Mouse (Mus musculus) CD4-positive, CD25-positive, alpha-beta regulatory T cell, adult 2 months (primary cell): ENCODE measurements at regions not wholly inside any gene's neighbourhood (a gene's known extent, or its start where the extent isn't known, plus 50 kb on each side); places are given as distances from the start of the nearest gene placed in this dataset.

Experiments
- DNase-seq: peaks from one replicate; pipeline ENCODE4 v3.0.0-alpha.2; 2012; ENCODE audit warnings: low read depth, low spot score

DNA sequence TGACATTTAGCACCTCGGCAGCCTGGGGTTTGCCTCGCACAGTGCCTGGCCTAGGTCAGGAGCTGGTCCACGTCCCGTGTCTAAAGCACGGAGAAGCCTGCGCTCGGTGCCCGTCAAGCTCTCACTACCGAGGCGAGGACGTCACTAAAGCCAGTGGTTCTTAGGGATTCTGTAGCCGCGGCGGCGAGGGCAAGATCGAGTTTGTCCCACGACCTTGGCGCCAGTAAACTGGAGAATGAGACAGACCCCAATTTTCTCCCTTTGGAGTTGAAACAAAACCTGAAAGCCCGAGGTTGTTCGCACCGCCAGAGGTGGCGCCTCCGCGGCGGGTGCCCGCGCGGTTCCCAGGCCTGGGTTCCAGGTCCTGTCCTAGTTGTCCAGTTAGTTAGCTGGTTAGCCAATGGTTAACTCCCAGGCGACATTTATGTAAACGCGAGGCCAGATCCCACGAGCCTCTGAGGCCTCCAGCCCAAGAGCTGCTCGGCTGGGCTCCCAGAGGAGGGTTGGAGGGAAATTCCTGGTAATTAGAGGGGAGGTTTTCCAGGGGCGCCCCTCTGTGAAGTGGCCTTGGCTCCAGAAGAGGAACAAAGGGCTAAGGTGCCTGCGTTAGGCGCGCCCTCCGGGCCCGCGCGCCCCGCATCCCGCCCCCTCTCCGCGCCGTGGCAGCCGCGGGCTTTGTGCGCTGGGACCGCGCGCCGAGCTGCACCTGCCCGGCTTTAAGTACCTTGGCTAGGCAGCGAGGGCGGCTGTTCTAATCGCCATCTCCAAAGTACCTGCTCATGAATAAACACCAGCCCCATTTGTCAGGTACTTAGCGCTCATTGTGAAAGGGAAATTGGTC is 74.0 kb downstream of the Rhcg start:
- DNase-seq: no peak

DNA sequence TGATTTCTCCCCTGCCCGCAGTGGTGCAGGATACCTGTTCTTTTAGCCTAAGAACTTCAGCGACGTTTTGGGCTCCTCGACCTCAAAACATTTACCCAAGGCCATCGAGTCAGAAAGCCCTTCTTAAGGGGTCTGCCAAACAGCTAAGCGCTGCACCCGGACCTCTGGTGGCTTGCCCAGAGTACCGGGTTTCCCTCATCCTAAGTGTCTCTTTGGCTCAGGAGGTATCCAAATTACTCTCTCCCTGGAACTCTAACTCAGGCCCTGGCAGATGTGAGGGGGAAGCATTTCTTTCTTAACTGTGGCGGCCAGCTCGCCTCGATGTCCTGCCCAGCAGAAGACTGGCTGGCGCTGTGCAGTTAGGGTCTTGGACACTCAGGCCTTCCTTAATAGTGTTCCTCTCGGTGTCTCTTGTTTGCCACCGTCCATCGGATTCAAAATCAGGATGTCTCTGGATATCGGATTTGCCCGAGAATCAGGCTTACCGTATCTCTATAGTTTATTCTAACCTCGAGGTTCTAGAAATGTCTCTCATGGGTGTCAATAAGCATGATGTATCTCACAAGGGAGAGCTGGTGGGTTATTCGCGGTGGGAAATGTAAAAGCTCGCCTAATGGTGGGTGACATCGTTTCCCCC is 75.0 kb downstream of the Rhcg start:
- no peak for DNase-seq

DNA sequence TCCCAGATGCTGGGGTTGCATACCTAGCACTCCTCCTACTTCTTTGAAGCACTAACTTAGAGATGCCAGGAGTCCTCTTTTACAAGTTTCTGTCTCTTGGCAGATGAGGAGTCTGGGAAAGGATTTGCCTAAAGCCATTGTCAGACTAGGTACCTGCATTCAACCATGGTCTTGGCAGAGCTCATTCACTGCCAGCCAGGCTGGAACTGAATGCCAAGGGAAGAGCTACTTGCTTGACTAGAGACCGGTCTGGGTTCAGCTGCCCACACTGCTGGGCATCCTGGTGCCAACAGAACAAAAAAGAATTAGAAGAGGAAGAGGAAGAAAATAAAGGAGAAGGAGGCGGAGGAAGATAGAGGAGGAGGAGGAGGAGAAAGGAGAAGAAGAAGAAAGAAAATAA is 74.1 kb upstream of the Polg start:
- DNase-seq: no peak

DNA sequence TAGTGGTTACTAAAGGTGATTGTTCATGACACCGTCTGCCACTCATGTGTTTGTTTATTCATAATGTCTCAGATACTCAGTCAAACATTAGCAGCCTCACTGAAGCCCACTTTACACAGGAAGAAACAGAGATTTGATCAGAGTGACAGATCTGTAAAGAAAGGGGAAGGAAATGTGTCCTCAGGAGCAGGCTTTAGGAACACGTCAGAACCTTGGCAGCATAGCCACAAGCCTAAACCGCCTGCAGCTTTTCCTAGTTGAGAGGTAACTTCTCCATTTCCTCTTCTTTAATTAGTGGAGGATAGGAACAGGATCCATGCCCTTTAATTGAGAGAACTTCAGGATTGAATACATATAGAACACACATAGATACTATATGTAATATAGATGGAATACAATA is 73.3 kb upstream of the Polg start:
- DNase-seq: no peak

DNA sequence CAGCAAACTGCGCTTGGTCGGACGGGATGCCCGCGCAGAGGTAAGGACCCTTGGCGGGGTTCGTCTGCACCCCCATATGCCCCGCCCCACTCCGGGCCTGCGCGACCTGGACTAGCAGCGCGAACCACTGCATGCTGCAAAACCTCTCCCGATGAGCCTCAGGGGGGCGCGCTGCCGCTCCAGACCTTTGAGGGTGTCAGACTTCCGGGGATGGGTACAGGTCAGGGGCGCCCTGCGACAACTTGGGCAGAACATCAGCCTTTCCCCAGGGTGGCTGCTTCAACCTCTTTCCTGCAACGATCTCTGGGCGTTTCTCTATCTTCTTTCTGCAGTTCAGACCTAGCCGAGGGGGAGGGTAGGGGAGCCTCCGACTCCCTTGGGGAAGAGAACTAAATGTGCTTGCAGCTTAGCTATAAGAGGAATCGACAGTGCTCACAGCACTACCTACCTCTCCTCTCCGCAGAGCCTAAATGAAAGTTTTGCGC is 70.0 kb upstream of the Polg start:
- DNase-seq: peak; percentile 43

DNA sequence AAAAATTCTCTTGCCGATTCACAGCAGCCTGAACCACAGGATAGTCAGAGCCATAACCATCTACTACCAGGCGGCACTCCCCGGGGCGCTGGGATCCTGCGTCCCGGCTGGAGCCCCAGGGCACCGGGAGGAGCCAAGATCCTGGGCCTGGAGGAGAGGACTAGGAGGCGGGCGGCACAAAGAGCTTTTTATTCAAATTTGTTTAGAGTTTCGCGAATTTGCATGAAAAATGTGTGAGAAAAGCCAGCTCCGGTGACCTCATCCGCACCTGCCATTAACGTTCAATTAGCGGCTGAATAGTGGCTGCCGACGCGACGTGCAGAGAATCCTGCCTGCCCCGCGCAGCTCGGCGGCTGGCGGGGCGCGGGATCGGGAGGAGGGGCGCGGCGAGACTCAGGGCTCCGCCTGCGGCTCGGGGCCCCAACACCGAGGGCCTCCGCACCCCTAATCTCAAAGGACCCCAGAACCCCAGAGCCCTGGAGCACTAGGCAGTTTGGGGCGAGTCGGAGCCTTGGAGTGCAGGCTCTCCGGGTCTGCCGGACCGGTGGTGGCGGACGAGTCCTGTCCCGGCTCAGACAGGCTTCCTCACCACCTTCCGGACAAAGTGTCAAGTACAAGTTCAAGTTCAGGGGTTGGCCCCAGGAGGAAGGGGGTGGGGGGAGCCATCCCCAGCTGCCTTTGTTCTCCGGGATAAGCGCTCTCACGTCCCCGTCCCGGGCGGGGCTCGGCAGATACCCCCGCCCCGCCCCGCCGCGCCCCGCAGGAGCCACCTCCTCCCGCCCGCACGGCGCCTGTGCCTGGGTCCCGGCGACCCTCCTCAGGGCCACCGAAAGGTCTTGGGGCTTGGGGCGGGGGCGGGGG is 69.3 kb upstream of the Polg start:
- DNase-seq: peak; percentile 18

DNA sequence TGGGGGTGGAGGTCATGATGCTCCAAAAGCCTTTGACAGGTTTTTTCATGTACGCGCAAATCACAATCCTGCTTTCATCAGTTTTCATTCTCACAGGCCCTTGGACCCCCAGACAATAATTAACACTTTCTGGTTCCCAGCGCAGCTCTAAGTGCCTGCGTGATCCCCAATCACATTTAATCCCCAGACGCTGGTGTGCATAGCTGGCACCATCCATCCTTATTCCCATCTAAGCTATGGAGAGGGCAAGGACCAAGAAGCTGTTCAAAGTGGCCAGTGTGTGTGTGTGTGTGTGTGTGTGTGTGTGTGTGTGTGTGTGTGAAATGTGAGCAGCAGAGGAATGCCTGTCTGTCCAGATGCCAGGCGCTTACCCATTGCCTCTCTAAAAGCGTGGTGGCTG is 68.7 kb upstream of the Polg start:
- no peak for DNase-seq

DNA sequence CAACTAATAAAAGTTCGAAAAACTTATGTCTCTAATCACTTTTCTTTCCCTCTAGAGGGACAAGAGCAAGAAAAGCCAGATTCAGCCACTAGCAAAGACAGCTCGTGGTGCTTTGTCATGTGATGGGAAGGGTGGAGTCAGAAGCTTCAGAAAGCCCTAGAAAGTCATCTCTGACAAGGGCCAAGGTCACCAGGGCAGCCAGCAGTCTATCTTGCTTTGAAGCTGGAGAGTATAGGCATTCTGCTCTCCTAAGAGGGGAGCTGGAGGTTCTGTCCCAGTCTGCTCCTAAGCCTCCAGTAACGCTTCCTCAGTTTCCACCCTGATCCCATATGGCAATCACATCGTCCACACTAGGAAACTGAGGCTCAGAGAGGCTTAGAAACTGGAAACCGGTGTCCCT is 68.2 kb upstream of the Polg start:
- DNase-seq: no peak

DNA sequence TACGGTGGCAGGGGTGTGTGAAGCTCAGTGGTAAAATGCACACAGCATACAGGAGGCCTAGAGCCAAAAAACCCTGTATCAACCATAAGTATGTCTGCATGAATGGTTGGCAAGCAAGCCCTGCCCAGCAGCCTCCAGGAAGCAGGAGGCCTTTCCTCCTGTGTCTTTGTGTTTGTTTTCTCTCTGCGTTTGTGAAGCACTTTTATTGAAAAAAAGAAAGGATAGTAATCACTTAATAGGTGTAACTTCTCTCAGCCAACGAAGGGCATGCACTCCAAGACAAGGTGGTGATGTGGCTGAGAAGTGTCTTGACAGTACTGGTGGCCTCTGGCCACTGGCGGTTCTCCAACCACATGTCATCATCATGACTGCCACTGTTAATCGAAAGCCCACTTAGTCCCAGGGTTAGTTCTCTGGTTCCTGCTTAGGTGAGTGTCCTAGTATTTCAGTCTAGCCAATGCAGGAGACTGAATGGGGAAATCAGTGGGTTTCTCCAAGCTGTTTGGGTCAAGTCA is 66.5 kb upstream of the Polg start:
- no peak for DNase-seq

DNA sequence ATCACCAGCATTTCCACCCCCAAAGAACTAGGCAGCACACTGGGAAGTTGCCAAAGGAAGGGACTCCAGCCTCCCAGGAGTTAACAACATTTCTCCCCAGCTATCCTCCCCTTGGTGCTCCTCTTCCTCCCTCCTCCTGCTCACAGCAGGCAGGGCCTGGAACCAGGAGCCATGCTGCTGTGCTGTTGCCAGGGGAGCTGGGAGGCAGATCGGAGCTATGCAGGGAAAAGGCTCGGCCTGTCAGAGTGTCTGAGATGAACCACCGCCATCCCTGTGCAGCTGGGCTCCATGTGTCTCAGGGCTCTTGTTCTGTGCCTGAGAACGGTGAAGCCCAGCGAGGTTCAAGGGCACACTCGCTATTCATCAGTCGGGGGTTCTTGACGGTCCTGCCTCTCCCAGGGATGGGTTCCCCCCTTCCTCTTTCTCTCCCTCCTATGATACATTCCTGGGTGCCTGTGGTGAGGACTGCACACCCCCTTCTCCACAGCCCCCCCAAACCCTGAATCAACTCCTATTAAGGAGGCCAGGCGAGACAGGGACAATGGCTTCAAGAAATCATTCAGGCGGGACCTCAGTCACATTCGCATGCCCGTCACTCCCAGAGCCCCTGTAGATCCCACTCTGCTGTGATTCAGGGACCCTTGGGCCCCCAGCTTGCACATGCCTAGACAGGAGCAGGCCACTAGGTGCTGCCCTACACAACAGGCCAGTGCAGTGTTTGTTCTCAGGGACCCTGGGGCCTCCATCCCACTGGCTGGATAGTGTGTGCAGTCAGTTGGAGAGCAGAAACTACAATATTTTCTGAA is 65.6 kb upstream of the Polg start:
- DNase-seq: no peak

DNA sequence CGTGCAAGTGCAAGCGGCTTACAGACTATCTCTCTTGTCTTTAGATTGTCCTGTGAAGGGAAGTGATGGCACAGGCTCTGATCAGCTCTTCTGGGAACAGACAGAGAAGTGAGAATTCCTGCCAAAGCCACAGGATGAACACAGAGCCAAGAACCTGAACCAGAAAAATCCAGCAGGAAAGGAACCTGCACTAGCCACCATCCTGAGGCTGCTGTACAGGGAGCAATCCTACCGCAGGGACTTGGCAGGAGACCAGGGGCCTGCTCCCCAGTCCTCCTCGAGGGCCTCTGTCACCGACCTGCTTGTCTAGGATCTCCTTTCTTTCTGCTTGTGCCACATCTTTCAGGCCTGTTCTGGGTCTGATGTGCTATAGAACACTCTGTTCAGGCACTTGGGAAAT is 65.0 kb upstream of the Polg start:
- DNase-seq: no peak

DNA sequence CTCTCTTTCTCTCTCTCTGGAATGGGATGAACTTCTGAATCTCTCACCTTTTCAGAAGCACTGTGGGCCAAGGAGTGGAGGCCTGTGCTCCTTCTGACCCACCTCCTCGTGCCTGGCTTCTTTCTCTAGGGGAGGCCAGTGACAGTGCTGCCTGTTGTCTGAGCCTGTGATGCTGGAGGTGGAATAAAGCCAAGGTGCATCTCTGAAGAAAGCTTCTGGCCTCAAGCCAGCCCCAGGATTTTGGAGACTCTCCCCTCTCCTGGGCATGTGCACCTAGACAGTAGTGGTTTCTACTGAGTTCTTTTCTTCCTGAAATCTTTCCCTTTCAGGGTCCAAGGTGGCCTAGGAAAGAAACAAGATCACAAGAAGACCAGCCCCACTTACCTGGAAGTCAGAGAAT is 63.3 kb upstream of the Polg start:
- DNase-seq: no peak

DNA sequence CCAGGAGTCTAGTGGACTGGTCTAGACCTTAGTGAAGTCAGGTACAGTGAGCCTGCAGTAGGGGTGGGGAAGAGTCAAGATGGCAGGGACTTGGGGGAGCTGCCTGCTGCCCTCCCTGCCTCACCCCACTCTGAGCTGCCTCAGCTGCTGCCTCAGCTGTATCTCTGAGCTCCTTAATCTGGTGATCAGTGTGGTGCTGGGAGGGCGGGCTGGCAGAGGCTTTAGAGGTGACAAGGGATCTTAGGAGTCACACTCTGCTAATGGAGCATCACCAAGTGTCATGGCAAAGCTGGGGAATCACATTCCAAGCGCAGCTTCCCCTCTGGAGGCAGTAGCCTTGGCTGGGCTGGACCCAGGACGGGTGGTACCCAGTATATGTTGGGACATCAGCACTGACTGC is 61.8 kb upstream of the Polg start:
- no peak for DNase-seq

DNA sequence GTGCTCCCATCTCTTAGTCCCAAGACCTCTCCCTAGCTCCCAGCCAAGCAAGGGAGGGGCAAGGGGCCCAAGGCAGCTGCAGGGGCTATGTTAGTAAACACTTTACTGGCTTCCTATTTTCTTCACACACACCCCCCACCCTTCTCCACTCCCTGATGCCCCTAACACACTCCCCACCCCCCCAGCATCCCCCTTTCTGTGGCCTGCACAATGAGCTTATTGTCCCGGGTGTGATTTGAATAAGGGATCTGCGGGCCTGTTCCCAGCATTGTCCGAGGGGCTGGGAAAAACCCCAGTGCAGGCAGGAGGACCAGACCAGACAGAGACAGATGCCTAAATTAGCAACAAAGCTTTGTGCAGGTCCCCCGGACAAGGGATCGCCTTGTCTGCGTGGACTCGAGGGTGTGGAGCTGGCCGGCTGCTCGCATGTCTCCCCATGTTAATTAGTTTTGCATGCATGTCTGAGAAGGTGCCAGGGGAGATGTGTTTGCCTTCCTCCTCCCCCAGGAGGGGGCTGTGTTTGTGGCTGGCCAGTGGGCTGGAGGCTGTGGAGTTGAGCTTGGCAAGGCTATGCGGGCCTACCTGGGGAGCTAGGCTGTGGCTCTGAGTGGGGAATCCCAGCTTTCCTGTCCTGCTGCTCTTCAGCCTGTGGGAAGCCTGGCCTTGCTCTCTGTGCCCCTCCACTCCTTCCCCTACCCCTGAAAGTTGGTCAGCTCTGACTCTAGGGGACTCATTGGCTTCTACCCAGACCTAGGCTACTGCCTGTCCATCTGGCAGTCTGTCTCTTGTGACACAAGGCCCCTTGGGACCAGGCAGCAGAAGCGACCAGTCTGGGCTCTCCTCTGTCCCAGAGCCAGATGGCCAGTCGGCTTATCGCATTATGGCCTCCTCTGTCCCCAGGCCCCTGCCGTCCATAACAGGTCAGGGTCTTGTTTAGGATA is 59.8 kb upstream of the Polg start:
- DNase-seq: no peak

DNA sequence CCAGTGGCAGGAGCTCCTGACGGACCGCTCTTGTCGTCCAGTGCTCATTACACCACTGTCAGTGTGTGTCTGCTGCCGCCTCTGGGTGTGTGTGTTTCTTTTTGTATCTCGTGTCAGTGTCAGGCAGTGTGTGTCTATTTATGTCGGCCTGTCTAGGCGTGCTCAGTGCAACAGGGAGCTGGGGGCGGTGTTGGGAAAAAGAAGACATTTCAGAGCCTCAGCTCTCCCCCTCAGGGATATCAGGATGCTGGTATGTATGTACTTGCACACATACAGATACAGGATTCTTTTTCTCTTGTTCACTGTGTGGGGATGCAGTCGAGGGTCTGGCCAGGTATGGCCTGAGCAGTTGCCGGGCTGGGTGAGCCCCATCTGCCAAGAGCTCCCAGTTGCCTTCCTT is 58.8 kb upstream of the Polg start:
- DNase-seq: no peak

DNA sequence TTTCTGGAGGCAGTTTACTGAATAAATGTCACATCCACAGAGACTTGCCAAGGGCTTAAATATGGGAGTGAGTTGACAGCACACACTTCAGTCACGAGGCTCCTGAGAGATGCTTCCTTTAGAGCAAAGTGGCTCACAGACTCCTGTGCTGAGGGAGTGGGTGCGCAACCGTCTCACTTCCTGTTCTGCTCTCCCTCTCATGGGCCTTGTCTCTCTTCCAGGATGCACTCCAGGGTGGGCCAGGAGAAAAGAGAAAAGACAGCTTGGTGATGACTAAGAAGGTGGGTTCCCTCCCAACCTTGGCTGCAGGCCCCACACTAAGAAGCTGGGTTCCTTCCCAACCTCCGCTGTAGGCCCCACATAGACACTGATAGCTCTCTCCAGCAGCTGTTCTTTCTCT is 57.5 kb upstream of the Polg start:
- DNase-seq: no peak

DNA sequence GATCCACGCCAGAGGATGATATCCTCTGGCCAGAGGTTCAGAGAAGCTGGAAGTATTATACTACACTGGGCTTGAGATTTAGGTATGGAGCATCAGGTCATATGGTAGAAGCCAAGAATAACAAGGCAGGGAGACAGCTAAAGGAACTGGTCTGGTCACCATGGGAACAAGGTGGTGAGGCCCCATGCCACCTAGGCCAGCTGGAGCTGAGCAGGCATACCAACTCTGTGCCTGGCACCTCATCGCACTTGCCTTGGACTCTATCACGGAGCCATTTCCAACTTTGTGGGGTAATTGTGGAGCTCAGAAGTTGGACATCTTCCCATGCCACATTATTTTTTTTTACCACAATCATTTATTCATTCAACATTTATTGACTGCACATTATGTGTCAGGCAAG is 55.9 kb upstream of the Polg start:
- no peak for DNase-seq

DNA sequence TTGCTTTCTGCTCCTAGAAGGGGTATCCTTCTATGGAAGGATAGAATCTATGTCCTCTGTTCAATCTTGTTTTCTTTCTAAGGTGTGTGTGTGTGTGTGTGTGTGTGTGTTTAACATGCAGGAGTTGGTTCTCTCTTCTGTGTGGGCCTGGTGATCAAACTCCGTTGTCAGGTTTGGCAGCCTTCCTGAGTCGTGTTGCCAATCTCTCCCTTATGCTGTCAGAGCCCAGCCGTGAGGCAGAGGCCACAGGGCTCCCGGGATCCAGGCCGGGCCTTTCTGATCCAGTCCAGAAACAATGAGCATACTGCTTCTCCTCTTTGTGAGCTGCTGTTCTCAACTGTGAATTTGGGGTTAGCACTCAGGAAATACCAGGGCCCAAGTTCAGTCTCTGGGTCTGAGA is 55.1 kb upstream of the Polg start:
- DNase-seq: no peak

DNA sequence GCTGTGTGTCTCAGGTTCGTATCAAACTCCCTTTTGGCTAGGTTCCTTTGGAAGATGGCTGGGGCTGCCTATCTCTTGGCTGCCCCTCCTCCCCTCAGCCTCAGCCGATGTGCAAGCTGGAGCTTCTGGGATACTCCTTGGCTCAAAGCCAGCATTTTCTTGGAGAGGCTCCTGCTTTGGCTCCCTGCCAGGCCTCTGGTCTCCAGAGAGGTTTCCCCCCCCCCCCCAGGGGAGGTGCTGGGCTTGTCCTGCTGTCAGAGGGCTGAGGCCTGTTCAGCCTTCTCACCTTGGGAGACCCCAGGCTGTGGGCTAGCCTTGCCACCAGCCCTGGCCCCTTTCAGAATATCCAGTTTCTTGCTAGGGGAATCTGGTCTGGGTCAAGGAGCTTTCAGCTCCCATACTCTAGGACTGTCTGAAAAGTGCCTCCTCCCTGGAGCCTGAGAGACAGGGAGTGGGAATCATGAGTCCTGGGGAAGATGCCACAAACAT is 54.1 kb upstream of the Polg start:
- no peak for DNase-seq

DNA sequence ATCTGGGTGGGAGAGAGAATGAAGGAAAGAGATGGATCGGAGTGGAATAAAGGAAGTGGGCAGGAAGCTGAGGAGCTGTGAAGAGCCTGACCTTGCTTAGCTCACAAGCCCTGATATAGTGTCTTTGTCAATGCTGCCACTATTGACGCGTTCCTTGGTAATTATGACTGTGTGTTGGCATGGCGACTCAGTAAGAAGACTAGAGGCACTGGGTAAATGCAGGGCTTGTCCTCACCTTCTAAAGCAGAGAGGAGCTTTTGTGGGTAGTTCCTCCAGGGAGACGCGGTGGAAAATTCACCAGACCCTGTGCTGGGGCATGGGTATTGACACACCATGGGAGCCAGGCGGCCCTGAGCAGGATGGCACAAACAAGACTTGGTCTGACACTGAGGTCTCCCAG is 52.8 kb upstream of the Polg start:
- DNase-seq: no peak
